Mouse (Mus musculus): ENCODE results near the gene Gm11492.

GRCm38 (mm10) chr11:87583291-87584034, 17.0 kb downstream of the Gm11492 start:
- TF ChIP-seq CTCF (IDR thresholded peaks at IDR 0.05; ENCODE audit: extremely low read depth, insufficient read length, insufficient replicate concordance, low read depth, low read length), result no peak
- TF ChIP-seq POLR2A (IDR thresholded peaks at IDR 0.05; ENCODE audit: low read depth, low read length), result no peak

Data from small intestine, adult 2 months (tissue).